Mouse (Mus musculus): Measurements from ENCODE around the gene Dohh. TPM values are rescaled to one million over a fixed set of nuclear protein-coding genes. Genes with fewer than 3 reads are reported as not detected.

Dohh gene
- polyA plus RNA-seq, 1 experiment from 2014 or later = 78.7 TPM

GRCm38 (mm10) chr10:81427804-81428506 lies 43.7 kb downstream of the Dohh start:
- Histone ChIP-seq H3K9me3 (replicated peaks; ENCODE audit: control insufficient read depth, low read length) (no peaks in the 10 kb centered on the region), H3K27ac (ENCODE audit: low read depth, low read length) (no peak overlapping the region), H3K4me3 (ENCODE audit: low read depth, low read length) (no peak overlapping the region), H3K9ac (ENCODE audit: low read length) (no peak overlapping the region), H3K4me2 (ENCODE audit: low read length) (no peak overlapping the region), H3K4me1 (ENCODE audit: control insufficient read depth, insufficient read depth, low read length) (peaks cover 27% of the 10 kb centered on the region), H3K27me3 (replicated peaks; ENCODE audit: control insufficient read depth, insufficient read depth, low read length) (0 out of 2 replicates have a peak, but pooled peaks cover 8% of the 10 kb centered on the region), H3K36me3 (ENCODE audit: control insufficient read depth, insufficient read depth, low read length) (no peaks in the 10 kb centered on the region)
- WGBS = 77% methylated on average over 8 of the region's 8 CpGs
- no peak for DNase-seq (ENCODE audit: low spot score)
- no peak for ATAC-seq

- no peak overlapping the region for H3K4me3 ChIP-seq (ENCODE audit: low read depth, low read length)
- peaks cover 30% of the 10 kb centered on the region for H3K4me1 ChIP-seq (ENCODE audit: control insufficient read depth, insufficient read depth, low read length)
- H3K36me3 ChIP-seq (ENCODE audit: control insufficient read depth, insufficient read depth, low read length) = no peaks in the 10 kb centered on the region
- DNase-seq (ENCODE audit: low spot score) (no peak), ATAC-seq (no peak)
- 91% methylated on average over 7 of the region's 7 CpGs for WGBS
- H3K27me3 ChIP-seq (replicated peaks; ENCODE audit: control insufficient read depth, insufficient read depth, low read length) = 0 out of 2 replicates have a peak, but pooled peaks cover 8% of the 10 kb centered on the region
- no peaks in the 10 kb centered on the region for H3K9me3 ChIP-seq (replicated peaks; ENCODE audit: control insufficient read depth, low read length)
- no peak overlapping the region; the same call in 1 of the 2 replicates for H3K27ac ChIP-seq (ENCODE audit: low read depth, low read length)
- no peak overlapping the region for H3K4me2 ChIP-seq (ENCODE audit: low read length)
- no peak overlapping the region for H3K9ac ChIP-seq (ENCODE audit: low read length)
Observed at GRCm38 (mm10) chr10:81428507-81428870, 44.3 kb downstream of the Dohh start.

- H3K27me3 ChIP-seq (replicated peaks; ENCODE audit: control insufficient read depth, insufficient read depth, low read length) = 0 out of 2 replicates have a peak, but pooled peaks cover 8% of the 10 kb centered on the region
- H3K4me2 ChIP-seq (ENCODE audit: low read length) = peak overlapping the region; percentile 88
- DNase-seq (ENCODE audit: low spot score) = no peak
- H3K4me3 ChIP-seq (ENCODE audit: low read depth, low read length) = 0 out of 2 replicates have a peak overlapping the region, but pooled peaks have one; percentile 77
- no peak overlapping the region for H3K27ac ChIP-seq (ENCODE audit: low read depth, low read length)
- no peaks in the 10 kb centered on the region for H3K9me3 ChIP-seq (replicated peaks; ENCODE audit: control insufficient read depth, low read length)
- no peak for ATAC-seq
- H3K4me1 ChIP-seq (ENCODE audit: control insufficient read depth, insufficient read depth, low read length) = peaks cover 32% of the 10 kb centered on the region
- 35% methylated on average over 2 of the region's 2 CpGs for WGBS
- H3K9ac ChIP-seq (ENCODE audit: low read length) = no peak overlapping the region
- H3K36me3 ChIP-seq (ENCODE audit: control insufficient read depth, insufficient read depth, low read length) = no peaks in the 10 kb centered on the region
Observed at GRCm38 (mm10) chr10:81429092-81429491, 44.9 kb downstream of the Dohh start.

DNA sequence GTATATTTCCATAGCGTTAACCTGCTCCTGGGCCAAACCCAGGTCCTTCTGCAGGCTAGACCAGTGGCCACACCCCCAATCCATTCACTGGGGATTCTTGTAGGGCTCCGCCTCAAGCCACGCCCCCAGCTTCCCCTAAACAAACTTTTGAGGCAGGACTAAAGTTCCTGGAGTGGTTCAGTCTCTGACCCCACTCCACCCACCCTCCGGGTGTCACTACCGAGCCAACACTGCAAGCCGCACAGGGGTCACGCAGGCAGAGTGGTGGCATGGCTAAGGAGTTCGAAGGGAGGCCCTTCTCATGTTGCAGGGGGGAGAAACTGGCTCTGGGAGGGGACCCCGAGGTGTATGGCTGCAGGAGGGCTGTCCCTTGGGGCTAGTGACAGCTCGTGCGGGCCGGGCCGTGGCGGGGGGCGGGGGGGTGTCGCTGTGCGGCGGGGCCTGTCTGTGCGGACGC lies 45.4 kb downstream of the Dohh start:
- Histone ChIP-seq H3K9ac (ENCODE audit: low read length) (peak overlapping the region; percentile 90), H3K4me2 (ENCODE audit: low read length) (peak overlapping the region; percentile 88), H3K4me3 (ENCODE audit: low read depth, low read length) (peak overlapping the region; percentile 77), H3K27me3 (replicated peaks; ENCODE audit: control insufficient read depth, insufficient read depth, low read length) (0 out of 2 replicates have a peak, but pooled peaks cover 8% of the 10 kb centered on the region), H3K36me3 (ENCODE audit: control insufficient read depth, insufficient read depth, low read length) (no peaks in the 10 kb centered on the region), H3K27ac (ENCODE audit: low read depth, low read length) (peak overlapping the region; percentile 92), H3K9me3 (replicated peaks; ENCODE audit: control insufficient read depth, low read length) (no peaks in the 10 kb centered on the region), H3K4me1 (ENCODE audit: control insufficient read depth, insufficient read depth, low read length) (peaks cover 29% of the 10 kb centered on the region)
- DNase-seq (ENCODE audit: low spot score) = peak; percentile 87
- peak; percentile 5 for ATAC-seq
- WGBS = under 1% methylated on average over 20 of the region's 20 CpGs

GRCm38 (mm10) chr10:81430141-81430830 lies 46.1 kb downstream of the Dohh start:
- WGBS = under 1% methylated on average over 45 of the region's 89 CpGs
- DNase-seq (ENCODE audit: low spot score) (peak; percentile 81), ATAC-seq (peak; percentile 29)
- no peaks in the 10 kb centered on the region for H3K9me3 ChIP-seq (replicated peaks; ENCODE audit: control insufficient read depth, low read length)
- 0 out of 2 replicates have a peak, but pooled peaks cover 8% of the 10 kb centered on the region for H3K27me3 ChIP-seq (replicated peaks; ENCODE audit: control insufficient read depth, insufficient read depth, low read length)
- peak overlapping the region; percentile 92 for H3K27ac ChIP-seq (ENCODE audit: low read depth, low read length)
- H3K4me2 ChIP-seq (ENCODE audit: low read length) = peak overlapping the region; percentile 88
- peaks cover 30% of the 10 kb centered on the region for H3K4me1 ChIP-seq (ENCODE audit: control insufficient read depth, insufficient read depth, low read length)
- H3K4me3 ChIP-seq (ENCODE audit: low read depth, low read length) = peak overlapping the region; percentile 77
- H3K36me3 ChIP-seq (ENCODE audit: control insufficient read depth, insufficient read depth, low read length) = no peaks in the 10 kb centered on the region
- H3K9ac ChIP-seq (ENCODE audit: low read length) = peak overlapping the region; percentile 90

GRCm38 (mm10) chr10:81430831-81431525 lies 46.8 kb downstream of the Dohh start:
- H3K9ac ChIP-seq (ENCODE audit: low read length) = peak overlapping the region; percentile 90
- H3K4me1 ChIP-seq (ENCODE audit: control insufficient read depth, insufficient read depth, low read length) = peaks cover 28% of the 10 kb centered on the region
- WGBS = under 1% methylated on average over 41 of the region's 70 CpGs

GRCm38 (mm10) chr10:81431526-81432168 lies 47.4 kb downstream of the Dohh start:
- H3K27ac ChIP-seq (ENCODE audit: low read depth, low read length) = peak overlapping the region; percentile 92
- no peak overlapping the region; the same call in 1 of the 2 replicates for H3K9ac ChIP-seq (ENCODE audit: low read length)
- DNase-seq (ENCODE audit: low spot score) (peak; percentile 87), ATAC-seq (peak; percentile 9)
- H3K36me3 ChIP-seq (ENCODE audit: control insufficient read depth, insufficient read depth, low read length) = no peaks in the 10 kb centered on the region
- H3K4me2 ChIP-seq (ENCODE audit: low read length) = peak overlapping the region; percentile 88
- peak overlapping the region; percentile 77; the same call in 1 of the 2 replicates for H3K4me3 ChIP-seq (ENCODE audit: low read depth, low read length)
- H3K27me3 ChIP-seq (replicated peaks; ENCODE audit: control insufficient read depth, insufficient read depth, low read length) = 0 out of 2 replicates have a peak, but pooled peaks cover 8% of the 10 kb centered on the region
- no peaks in the 10 kb centered on the region for H3K9me3 ChIP-seq (replicated peaks; ENCODE audit: control insufficient read depth, low read length)
- peaks cover 24% of the 10 kb centered on the region for H3K4me1 ChIP-seq (ENCODE audit: control insufficient read depth, insufficient read depth, low read length)
- 15% methylated on average over 15 of the region's 15 CpGs for WGBS

More at GRCm38 (mm10) chr10:81430831-81431525, 46.8 kb downstream of the Dohh start:
- DNase-seq (ENCODE audit: low spot score) = peak; percentile 63
- H3K36me3 ChIP-seq (ENCODE audit: control insufficient read depth, insufficient read depth, low read length) = no peaks in the 10 kb centered on the region
- peak overlapping the region; percentile 77 for H3K4me3 ChIP-seq (ENCODE audit: low read depth, low read length)
- peak; percentile 13 for ATAC-seq
- peak overlapping the region; percentile 88 for H3K4me2 ChIP-seq (ENCODE audit: low read length)
- 0 out of 2 replicates have a peak, but pooled peaks cover 8% of the 10 kb centered on the region for H3K27me3 ChIP-seq (replicated peaks; ENCODE audit: control insufficient read depth, insufficient read depth, low read length)
- peak overlapping the region; percentile 92 for H3K27ac ChIP-seq (ENCODE audit: low read depth, low read length)
- H3K9me3 ChIP-seq (replicated peaks; ENCODE audit: control insufficient read depth, low read length) = no peaks in the 10 kb centered on the region
